Mouse (Mus musculus) granulocyte monocyte progenitor cell, adult 5-6 weeks (primary cell): ENCODE data around the gene Mcm5. TPM values are rescaled to one million over a fixed set of nuclear protein-coding genes. Genes with fewer than 3 reads are reported as not detected.

Source experiments
- ATAC-seq: replicated peaks from 2 replicates; pipeline ENCODE4 v1.8.0; 2016; ENCODE audit warnings: mild to moderate bottlenecking, moderate TSS enrichment, inconsistent platforms; ENCODE audit not compliant: poor library complexity, severe bottlenecking
- total RNA-seq, 2 experiments: library from RNA; stranded (forward) in 1 of 2; stranded (reverse) in 1 of 2; fragments of 200-712, 200-1000 nt in 1 of 2; fragments of >200 nt in 1 of 2; fragmentation: Nextera tagmentation in 1 of 2; gene quantifications; 2 replicates each; pipeline ENCODE4 v1.2.3; 2014 to 2017

Gene Mcm5
- 200 and 228 TPM in 2 replicates for total RNA-seq (2014; fragmentation: Nextera tagmentation)
- 271 and 288 TPM in 2 replicates for total RNA-seq (2017)

DNA sequence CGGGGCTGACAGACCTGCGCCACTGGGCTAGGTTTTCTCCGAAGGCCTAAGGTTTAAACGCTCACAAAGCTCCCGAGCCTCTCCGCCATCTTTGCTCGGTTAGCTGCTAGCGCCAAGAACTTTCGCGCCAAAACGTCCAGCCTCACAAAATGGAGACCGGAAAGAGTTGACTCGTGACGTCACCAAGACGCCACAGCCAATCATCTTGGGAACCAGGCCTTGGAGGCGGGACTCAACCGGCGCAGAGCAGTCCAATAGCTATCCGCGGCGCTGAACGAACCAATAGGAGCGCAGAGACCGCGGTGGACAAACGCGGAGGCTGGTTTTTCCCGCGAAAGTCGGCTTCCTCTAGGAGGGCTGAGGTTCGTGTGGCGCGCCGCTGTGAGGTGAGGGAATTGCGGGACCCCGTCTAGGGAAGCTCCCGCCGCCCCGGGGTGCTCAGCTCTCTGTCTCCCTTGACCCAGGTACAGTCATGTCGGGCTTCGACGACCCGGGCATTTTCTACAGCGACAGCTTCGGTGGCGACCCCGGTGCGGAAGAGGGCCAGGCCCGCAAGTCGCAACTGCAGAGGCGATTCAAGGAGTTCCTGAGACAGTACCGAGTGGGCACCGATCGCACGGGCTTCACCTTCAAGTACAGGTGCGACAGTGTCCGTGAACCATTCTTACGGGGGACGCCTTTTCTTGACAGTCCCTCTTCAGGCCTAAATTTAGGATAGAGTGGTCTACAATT, at the start of gene Mcm5:
Gene Mcm5, plus strand, starts transcription at position 334 of the 732 bp plus-strand sequence.
- peak; percentile 90 for ATAC-seq

DNA sequence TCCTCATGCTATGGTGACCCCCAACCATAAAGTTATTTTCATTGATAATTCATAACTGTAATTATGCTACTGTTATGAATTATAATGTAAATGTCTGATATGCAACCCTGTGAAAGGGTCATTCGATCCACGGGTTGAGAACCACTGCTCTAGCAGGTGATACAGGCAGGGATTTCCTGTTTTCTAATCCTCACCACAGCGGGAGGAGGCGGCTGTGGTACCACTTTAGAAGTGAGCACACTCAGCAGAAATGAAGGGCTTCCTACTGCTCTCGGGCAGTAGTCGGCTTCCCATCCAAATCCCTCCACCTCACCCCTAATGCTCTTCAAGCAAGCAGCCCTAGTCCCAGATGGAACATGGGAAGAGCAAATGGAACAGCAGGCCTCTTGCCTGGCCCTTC, 49.3 kb upstream of the Mcm5 start:
- ATAC-seq = no peak

DNA sequence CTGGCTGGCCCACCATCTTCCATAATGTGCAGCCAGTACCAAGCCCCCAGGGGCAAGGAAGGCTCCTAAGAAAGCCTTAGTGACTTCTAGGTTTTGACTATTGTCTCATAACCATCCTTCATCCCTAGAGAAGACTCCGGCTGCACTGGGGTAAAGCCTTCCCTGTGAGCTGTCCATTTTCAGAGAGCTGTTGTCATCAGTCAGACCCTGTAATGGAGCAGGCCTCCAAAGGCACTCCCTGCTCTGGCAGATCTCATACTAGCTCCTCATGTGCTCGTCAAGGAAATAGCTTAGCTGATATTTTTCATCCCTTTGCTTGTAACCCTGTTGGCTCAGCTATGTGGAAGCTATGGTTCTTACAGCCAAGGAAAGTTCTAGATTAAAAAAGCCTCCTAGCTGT, 48.6 kb upstream of the Mcm5 start:
- no peak for ATAC-seq

DNA sequence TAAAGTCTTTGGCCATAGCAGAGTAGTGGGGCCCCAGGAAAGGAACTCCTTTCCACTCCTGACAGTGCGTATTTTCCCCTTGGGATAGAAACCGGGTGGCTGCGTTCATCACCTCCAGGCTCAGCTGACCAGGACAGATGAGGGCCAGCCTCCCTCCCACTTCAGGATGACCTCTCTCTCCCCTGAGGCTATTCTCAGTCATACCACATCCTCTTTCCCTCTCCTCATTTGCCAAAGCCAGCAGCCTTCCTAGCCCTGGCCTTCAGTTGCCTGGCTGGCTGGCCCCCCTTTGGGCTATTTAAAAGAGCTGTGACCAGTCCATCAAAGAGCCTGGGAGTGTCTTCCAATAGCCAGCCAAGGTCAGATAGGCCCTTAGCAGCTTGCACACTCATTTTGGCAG, 46.1 kb upstream of the Mcm5 start:
- ATAC-seq = peak; percentile 36

DNA sequence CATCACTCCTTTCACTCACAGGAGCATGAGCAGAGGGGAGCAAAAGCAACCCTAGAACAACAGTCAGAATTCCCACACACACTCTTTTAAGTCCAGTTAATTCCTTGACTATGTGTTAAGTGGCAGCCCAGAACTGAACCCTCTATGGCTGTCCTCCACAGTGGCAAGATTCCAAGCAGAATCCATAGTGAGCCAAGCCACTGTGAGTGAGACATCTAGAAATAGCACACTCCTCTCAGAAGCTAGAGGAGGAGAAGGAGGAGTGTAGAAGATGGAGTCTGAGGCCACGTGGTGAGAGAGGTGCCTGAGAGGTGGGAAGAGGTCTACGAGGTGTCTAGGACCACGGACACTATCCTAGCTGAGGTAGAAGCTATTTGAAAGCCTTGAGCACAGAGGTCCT, 44.6 kb upstream of the Mcm5 start:
- no peak for ATAC-seq

DNA sequence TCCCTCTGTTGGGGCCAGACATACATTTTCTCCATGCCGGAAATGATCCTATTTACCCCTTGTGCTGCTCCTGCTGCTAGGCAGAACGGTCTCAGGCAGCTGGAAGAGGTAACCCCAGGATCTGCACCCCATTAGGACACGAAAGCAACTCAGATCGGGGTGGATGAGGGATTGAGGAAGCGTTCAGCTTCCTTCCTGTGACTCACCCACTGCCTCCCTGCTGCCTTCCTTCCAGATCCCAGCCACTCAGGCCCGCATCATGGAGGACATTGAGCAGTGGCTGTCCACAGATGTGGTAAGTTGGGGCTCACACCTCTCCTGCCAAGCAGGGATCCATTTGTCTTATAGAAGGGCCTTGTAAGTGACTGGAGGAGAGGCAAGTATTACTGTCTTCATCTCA, 42.1 kb upstream of the Mcm5 start:
- ATAC-seq = peak; percentile 75

DNA sequence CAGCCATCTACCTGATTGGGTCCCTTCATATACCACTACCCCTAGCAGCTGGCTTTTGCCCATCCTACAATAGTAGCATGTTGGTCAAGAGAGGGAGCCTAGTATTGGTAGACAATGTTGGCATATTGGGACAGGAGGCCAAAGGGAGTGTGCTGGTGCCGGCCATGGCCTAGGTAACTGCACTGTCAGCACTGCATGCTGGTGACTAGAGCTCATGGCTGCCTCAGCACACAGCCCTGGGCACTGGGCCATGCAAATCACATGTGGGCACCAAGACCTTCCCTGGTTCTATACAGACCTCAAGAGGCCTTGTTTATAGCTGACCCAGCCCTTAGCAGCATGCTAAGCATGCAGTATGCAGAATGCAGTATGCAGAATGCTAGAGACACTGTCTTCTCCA, 39.1 kb upstream of the Mcm5 start:
- ATAC-seq = no peak

DNA sequence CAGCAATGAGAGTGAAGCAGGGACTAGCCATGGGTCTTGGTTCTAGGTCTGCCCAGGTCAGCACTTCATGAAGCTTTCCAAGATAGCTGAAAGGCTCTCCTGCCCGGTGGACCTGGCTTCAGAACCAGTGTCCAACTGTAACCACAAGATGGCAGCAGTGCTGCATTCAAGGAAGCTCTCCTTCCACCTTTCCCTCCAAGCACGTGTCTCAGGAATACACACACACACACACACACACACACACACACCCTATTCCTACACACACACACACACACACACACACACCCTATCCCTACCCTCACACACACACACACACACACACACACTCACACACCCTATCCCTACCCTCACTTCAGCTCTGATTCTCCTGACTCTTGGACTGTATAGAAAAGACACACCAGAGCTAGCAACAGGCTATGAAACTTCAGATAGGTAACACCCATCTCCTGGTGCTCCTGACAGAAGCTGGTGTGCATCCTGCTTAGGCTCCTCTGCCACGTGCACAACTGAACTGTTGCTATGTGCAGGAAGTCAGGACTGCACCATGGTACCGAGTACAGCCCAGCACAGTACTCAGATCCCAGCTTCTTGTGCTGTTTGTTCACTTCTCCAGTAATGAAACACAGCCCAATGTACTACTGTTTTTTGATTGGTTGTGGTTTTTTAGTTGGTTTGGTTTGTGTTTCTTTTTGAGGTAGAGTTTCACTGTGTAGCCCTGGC, 37.6 kb upstream of the Mcm5 start:
- peak; percentile 78 for ATAC-seq

DNA sequence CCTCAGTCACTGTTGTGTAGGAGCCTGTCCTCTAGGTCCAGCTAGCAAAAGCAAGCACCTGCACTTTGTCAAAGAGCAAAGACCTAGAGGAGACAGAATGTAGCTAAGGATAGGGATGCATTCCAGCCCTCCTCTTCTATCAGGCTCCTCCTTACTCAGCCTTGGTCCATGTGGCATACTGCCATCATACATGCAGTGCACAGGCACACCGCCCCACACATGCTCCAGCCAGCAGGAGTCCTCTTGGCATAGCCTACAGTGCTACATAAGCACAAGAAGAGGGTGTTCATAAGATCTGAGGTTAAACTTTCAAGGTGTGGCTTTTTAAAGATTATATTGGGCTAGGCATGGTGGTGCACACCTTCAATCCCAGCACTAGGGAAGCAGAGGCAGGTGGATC, 34.5 kb upstream of the Mcm5 start:
- no peak for ATAC-seq

DNA sequence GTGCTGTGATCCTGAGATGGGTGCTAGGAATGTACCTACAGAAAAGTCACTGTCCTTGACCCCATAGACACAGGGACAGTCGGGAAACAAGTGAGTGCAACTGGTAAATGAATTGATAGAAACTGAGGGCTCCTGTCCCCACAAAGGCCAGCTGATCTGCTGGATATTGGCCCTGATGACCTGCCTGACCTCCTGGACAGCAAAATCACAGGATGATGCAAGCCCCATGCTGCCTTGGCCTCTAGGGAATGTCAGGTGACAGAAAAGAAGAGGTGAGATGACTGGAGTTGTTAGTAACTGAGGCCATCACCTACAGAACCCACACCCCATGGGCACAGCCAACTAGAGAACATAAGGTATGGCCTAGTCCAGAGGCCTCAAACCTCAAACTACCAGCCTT, 31.2 kb upstream of the Mcm5 start:
- ATAC-seq = no peak

DNA sequence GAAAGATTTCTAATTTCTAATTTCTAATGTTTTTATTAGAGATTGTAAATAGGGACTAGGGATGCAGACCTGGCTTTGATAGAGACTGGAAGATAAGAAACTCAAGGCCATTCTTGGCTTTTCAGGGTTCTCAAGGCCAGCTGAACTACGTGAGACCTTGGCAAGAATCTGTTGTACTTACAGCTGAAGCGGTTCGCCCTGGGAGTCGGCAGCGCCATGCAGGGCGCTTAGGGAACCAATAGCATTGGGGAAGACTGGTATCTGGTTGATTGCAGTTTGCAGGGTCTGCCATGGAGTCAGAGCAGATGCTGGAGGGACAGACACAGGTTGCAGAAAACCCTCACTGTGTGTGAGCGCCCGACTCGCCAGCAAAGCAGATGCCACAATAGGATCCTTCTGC, 30.5 kb upstream of the Mcm5 start:
- ATAC-seq = no peak

DNA sequence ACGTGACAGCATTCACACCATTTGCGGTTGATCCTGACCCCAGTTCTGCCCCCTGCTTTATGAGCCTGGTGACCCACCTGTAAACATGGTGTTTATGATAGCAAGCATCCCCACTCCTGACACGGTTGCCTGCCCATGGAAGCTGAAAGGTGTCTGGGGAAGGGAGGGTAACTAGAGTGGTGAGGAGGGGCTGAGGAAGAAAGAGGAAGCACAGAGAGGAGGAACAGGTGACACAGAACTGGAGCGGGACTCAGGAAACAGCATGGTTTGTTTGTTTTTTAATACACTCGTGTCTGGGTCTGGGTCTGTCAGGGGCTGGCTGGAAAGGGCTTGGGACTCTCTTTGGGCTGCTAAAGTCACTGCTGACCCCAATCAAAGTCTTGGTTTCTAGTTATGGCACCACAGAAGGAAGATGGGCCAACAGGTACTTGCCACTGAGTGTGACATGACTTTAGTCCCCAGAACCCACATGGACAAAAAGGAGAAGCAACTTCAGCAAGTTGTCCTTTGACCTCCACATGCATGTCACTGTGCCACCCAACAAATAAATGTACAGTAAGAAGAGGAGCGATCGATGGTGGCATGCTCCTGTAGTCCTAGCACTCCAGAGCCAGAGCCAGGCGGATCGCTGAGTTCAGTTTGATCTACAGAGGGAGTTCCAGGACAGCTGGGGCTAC, 27.9 kb upstream of the Mcm5 start:
- peak; percentile 29 for ATAC-seq

DNA sequence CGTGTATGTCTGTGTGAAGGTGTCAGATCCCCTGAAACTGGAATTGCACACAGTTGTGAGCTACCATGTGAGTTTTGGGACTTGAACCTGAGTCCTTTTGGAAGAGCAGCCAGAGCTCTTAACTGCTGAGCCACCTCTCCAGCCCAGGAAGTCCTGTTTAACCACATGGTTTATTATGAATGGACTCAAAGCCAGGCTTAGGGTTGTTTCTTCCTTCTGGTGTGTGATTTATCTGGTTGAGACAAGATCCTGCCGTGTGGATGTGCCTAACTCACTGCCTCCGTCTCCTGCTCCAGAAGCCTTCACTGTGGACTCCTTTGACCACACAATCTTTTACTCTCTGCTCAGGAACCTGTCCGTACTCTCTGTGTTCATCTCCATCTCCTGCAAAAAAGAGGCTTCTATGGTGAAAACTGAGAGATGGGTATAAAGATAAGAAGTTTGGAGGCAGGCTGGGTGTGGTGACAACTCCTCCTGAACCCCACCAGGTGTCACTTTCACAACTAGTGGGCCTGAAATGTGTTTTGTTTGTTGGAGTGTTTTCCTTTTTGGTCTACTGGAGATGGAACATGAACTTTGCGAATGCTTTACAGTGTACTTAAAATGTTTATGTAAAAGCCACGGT, 27.1 kb upstream of the Mcm5 start:
- no peak for ATAC-seq

DNA sequence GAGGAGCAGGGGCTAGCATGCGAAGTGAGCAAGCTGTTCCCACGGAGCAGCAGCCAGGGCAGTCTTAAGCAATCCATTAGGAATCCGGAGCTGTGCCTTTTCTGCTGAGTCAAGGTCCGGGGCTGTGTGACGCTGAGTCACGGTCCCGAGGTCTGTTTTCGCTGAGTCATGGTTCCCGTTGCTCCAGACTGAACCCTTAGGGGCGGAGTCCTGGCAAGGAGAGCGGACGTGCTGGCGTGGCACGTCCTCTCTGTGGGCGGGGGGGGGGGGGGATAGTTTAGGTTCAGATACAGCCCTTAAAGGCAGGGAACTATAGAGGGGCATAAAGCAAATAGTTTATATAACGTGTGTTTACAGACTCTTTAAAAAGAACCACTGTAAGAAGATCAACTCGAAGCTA, 25.5 kb upstream of the Mcm5 start:
- peak; percentile 84 for ATAC-seq

DNA sequence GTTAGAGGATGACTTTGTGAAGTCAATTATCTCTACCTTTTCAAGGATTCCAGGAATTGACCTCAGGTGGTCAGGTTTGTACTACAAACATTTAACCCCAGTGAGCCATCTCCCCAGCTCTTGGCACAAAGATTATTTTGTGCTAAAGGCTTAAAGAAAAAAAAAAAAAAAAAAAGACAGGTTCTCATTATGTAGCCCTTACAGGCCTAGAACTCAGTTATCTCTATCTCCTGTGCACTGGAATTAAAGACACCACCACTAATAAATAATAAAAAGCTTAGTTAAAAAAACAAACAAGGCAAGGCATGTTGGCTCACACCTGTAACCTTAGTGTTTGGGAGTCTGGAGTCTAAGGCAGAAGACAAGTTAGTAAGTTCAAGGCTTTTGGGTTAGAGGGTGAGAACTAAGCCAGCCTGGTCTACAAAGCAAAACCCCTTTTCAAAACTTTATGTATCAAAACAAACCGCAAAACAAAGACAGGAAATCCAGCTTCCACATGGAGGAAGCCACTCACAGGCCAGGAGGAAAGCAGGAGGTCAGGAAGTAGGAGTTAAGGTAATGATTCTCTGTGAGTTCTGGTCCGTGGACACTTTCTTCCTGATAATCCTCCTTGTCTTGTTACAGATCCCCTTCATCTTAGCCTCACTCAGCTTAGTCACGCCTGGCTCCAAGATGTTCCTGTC, 24.8 kb upstream of the Mcm5 start:
- no peak for ATAC-seq

DNA sequence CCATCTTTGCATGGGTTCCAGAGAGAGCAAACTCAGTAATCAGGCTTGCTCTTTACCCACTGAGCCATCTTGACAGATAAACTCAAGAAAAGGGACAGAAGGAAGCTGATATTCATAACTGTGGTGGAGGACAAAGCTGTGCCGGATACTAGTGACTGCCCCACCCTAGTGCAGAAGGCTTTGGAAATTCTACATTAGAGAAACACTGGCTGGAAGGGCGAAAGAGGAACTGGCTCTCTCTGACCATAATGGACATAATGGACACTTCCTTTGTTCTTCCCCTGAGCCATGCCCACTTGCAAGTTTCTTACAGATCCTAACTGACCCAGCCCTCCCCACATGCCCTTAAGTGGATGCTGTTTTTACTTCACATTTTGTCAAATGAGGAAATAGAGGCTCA, 23.4 kb upstream of the Mcm5 start:
- peak; percentile 38 for ATAC-seq

DNA sequence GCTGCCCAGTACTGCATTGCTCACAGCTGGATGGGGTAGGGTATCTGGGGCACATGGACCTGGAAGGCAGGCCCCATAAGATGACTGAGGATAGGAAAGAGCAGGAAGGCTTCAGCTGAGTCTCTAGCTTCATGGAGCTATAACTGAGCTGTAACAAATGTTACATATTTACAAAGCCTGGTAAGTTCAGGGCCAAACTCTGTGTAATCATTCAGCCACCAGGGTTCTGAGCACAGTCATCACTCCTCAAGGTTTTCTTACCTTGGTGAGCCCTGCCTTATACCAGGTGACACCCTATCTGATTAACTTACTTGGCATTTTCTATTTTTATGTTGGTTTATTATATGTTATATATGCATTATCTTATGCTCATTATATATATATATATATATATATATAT, 22.2 kb upstream of the Mcm5 start:
- no peak for ATAC-seq

DNA sequence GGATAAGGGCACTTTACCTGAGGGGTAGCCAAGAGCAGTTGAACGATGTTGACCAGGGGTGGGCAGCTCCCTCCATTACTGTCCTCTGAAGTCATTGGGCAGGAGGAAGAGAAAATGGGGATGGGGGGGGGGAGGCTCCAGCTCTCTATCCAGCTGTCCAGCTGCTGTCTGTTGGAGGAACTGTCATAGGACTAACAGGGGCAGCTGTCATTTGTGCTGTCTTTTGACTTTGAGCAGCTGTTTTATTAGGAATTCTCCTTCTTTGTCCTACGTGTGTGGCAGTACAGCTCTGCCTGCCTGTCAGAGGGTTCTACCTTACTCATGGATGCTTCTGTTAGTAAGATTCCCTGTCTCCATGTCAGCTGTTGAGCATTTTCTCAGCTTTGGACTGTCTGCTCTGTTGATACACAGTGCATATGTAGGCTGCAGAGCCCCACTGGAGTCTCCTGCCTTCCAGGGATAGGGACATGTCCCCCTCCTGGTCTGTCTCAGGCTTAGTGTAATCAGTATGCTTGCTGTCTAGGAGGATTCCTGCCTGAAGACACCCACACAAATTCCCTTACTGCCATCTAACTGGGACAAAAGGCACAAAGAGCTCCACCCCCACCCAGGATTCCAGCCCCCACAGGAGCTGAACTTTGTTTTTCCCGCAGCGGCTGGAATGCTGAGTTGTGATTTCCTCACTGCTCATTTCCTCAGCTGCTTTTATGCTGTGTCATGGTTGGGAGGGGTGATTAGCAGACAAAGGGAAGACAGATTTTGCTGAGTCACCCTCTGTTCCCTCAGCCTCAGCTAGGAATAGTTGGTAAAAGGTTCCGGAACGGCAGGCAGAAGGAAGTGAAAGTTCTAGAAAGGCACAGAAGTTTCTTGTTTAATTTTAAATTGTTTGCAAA, 20.1 kb upstream of the Mcm5 start:
- ATAC-seq = peak; percentile 69

DNA sequence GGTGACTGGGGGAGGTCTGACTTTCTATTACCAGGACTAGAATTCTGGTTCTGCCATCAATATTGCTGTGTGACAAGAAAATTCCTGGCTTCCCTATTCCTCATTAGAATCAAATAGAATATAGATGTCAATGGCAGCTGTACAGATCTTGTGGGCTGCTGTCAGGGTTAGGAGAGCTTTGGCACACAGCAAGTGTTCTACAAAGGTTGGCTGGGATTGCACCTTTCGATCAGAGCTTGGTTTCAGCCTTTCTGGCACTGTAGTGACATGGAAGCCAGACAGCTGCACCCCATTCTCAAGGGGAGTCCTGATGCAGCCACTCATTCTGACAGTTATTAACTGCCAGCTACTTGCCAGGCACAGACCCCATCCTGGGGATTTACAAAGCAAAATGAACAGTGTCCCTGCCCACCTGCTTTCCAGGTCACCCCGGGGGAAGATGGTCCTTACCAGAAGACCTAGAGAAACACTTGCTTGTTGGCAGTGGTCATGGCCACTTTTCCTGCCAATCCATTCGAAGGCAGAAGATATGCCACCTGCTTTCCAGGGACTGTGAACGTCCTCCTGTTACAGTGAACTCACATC, 18.5 kb upstream of the Mcm5 start:
- ATAC-seq = no peak
